Mouse (Mus musculus) embryonic facial prominence, embryonic 14.5 days (tissue): ENCODE results near the gene Hyal1. TPM values are rescaled to one million over a fixed set of nuclear protein-coding genes. Genes with fewer than 3 reads are reported as not detected.
"Not testable (repeated sequence)": the region's sequence is repeated elsewhere in the genome, so short reads cannot be mapped to it uniquely, and the experiment has no call there.

Experiments
- ATAC-seq: fragments of 200-750 bp; cut with Nextera tagmentation; 2 replicates; pipeline ENCODE4 v1.8.0; 2017; ENCODE audit warnings: low read depth, moderate number of reproducible peaks, moderate TSS enrichment
- DNase-seq: peaks from one replicate; pipeline ENCODE4 v3.0.0-alpha.2; 2015; ENCODE audit warnings: low spot score
- H3K27ac ChIP-seq: fragments of 300-500 bp; sonication (generic); replicated peaks from 2 replicates; pipeline ENCODE4 v1.5.1; 2014; ENCODE audit warnings: low read depth, mild to moderate bottlenecking, low read length, moderate library complexity
- H3K27me3 ChIP-seq: fragments of 300-500 bp; sonication (generic); replicated peaks from 2 replicates; pipeline ENCODE4 v1.6.1; 2014; ENCODE audit warnings: low read length; ENCODE audit not compliant: control insufficient read depth, insufficient read depth
- H3K36me3 ChIP-seq: fragments of 300-500 bp; sonication (generic); 2 replicates; pipeline ENCODE4 v1.6.1; 2014; ENCODE audit warnings: low read length, mixed read lengths; ENCODE audit not compliant: control insufficient read depth, insufficient read depth
- H3K4me1 ChIP-seq: fragments of 300-500 bp; sonication (generic); 2 replicates; pipeline ENCODE4 v1.6.1; 2014; ENCODE audit warnings: antibody characterized with exemption, low read length; ENCODE audit not compliant: control insufficient read depth, insufficient read depth
- H3K4me2 ChIP-seq: fragments of 300-500 bp; sonication (generic); 2 replicates; pipeline ENCODE4 v1.6.1; 2014; ENCODE audit warnings: low read depth, mild to moderate bottlenecking, low read length, moderate library complexity, mixed read lengths
- H3K4me3 ChIP-seq: fragments of 300-500 bp; sonication (generic); 2 replicates; pipeline ENCODE4 v1.5.1; 2014; ENCODE audit warnings: low read depth, mild to moderate bottlenecking, low read length
- H3K9ac ChIP-seq: fragments of 300-500 bp; sonication (generic); 2 replicates; pipeline ENCODE4 v1.6.1; 2014; ENCODE audit warnings: low read depth, mild to moderate bottlenecking, low read length, moderate library complexity, mixed read lengths
- H3K9me3 ChIP-seq: fragments of 300-500 bp; sonication (generic); 2 replicates; pipeline ENCODE4 v1.6.1; 2016; ENCODE audit warnings: low read length; ENCODE audit not compliant: control insufficient read depth
- WGBS: fragments of 180-500 bp; shearing (Covaris S2); extraction: QIAGEN DNeasy Blood & Tissue Kit; methylation state at CpG from one replicate; pipeline ENCODE4 v1.1.7; 2014; 5-methylcytosine and 5-hydroxymethylcytosine counted together
- polyA plus RNA-seq: library from polyadenylated mRNA; unstranded; fragments of >200 nt; fragmentation: Nextera tagmentation; extraction: Ambion mirVana; gene quantifications from 2 replicates; pipeline ENCODE4 v1.2.1, GENCODE M21; 2014

The Hyal1 gene
- polyA plus RNA-seq, 1 experiment from 2014 or later = 5.6 TPM

DNA sequence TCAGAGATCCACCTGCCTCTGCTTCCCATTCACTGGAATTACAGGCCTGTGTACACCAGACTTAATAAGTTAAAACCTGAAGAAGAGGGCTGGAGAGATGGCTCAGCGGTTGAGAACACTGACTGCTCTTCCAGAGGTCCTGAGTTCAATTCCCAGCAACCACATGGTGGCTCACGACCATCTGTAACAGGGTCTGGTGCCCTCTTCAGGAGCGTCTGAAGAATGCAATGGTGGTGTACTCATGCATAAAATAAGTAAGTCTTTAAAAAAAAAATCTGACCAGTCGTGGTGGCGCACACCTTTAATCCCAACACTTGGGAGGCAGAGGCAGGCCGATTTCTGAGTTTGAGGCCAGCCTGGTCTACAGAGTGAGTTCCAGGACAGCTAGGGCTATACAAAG, 3.0 kb upstream of the Hyal1 start:
- not testable (repeated sequence) for H3K27me3 ChIP-seq, ATAC-seq, DNase-seq, H3K9me3 ChIP-seq, H3K9ac ChIP-seq, H3K4me3 ChIP-seq, H3K4me2 ChIP-seq, H3K27ac ChIP-seq
- H3K4me1 ChIP-seq = peaks cover 23% of the 10 kb centered on the region
- 86% methylated on average over 6 of the region's 6 CpGs for WGBS
- H3K36me3 ChIP-seq = peaks cover 44% of the 10 kb centered on the region

DNA sequence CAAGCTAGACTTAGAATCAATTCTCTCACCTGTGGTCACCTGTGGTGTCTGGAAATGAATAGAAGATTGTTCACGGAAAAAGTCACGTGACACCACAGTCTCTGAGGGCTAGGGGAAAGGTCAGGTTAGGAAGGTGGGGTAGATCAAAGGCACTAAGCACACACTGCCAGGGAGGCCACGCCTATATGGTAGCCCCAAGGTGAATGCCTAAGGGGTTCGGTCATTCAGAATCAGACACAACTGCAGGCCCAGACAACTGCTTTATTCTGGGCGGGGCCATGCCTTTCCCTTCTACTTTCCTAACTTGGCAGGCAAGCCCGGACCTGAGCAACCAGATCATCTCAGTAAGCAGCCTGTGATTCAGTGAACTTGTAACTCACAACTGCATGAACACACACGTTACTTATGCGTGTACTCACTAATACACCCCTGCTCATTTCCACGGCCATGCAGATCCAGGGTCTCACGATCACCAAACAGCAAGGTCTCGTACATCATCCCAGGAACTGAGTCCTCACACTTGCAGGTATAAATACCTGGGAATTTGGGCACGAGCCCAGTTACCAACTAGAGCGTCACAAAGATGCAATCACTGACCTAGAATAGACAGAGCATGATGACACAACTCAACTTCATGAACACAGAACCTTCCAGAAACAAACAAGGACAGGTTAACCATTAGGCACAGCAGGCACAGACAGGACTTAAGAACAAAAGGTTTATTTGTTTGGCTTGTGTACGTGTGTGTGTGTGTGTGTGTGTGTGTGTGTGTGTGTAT, 959 bp upstream of the Hyal1 start:
- no peak overlapping the region for H3K4me2 ChIP-seq
- DNase-seq (peak; percentile 88), ATAC-seq (peak; percentile 17; the same call in 1 of the 2 replicates)
- H3K9ac ChIP-seq = no peak overlapping the region
- H3K4me3 ChIP-seq = no peak overlapping the region
- H3K27ac ChIP-seq = peak overlapping the region; percentile 82
- peaks cover 12% of the 10 kb centered on the region for H3K4me1 ChIP-seq
- 71% methylated on average over 14 of the region's 14 CpGs for WGBS
- no peaks in the 10 kb centered on the region for H3K9me3 ChIP-seq
- peaks cover 40% of the 10 kb centered on the region for H3K36me3 ChIP-seq
- no peaks in the 10 kb centered on the region for H3K27me3 ChIP-seq

DNA sequence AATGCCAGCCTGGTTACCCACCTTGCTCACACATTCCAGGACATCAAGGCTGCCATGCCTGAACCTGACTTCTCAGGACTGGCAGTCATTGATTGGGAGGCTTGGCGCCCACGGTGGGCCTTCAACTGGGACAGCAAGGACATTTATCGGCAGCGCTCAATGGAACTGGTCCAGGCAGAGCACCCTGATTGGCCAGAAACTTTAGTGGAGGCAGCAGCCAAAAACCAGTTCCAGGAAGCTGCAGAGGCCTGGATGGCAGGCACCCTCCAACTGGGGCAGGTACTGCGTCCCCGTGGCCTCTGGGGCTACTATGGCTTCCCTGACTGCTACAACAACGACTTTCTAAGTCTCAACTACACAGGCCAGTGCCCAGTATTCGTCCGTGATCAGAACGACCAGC, 1.1 kb downstream of the Hyal1 start:
- Histone ChIP-seq H3K9me3 (no peaks in the 10 kb centered on the region), H3K27me3 (no peaks in the 10 kb centered on the region), H3K9ac (no peak overlapping the region), H3K4me1 (peaks cover 11% of the 10 kb centered on the region), H3K36me3 (peaks cover 22% of the 10 kb centered on the region), H3K27ac (no peak overlapping the region), H3K4me3 (no peak overlapping the region), H3K4me2 (peak overlapping the region; percentile 63; the same call in 1 of the 2 replicates)
- WGBS = 88% methylated on average over 10 of the region's 10 CpGs
- DNase-seq (no peak), ATAC-seq (no peak)

DNA sequence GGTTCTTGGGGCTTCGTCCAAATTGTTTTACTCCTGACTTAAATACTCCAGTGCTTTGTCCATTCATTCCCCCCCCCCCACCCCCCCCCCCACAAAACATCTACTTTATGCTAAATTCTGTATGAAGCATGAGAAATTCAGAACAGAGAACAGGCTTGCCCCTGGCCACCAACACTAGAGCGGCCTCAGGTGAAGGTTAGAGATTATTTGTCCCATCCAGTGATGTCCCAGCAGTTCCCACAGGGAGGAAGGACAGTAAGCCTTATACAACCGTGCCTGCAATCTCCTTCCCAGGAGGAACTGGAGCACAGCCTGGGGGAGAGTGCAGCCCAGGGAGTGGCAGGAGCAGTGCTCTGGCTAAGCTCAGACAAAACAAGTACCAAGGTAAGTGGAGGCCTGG, 1.9 kb downstream of the Hyal1 start, which contains the start of gene Naa80:
Gene Naa80, plus strand, starts transcription at position 301 of the 400 bp plus-strand sequence.
- DNase-seq = no peak
- H3K4me2 ChIP-seq = peak within 1 kb of the TSS; percentile 68; the same call in 1 of the 2 replicates

DNA sequence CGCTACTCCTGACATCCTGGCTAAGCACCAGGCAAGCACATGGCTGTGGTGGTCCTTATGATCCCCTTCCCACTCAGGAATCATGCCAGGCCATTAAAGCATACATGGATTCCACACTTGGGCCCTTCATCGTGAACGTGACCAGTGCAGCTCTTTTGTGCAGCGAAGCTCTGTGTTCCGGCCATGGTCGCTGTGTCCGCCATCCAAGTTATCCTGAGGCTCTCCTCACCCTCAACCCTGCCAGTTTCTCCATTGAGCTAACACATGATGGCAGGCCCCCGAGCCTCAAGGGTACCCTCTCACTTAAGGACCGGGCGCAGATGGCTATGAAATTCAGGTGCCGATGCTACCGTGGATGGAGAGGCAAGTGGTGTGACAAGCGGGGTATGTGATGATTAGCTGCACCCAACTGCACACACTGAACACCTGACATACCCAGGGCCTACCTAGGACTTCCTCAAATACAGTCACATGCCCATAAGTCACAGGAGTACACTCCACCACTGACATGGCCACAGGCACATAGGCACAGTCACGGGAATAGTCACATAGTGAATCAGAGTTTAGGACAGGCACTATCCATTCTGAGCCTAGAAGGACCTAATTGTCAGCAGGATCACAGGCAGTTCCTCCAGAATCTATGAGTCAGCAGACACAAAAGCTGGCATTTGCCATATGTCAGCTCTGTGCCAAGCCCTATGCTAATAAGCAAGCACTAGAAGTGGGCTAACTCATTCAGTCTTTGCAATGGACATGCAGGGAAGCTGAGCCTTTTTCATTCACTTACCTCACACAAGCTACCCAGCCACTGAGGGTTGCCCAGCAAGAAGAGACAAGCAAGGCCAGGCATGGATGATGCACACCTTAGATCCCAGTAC, 2.5 kb downstream of the Hyal1 start:
- peaks cover 11% of the 10 kb centered on the region for H3K4me1 ChIP-seq
- 0 out of 2 replicates have a peak overlapping the region, but pooled peaks have one; percentile 68 for H3K4me2 ChIP-seq
- no peaks in the 10 kb centered on the region for H3K9me3 ChIP-seq
- WGBS = 89% methylated on average over 14 of the region's 14 CpGs
- ATAC-seq = no peak
- no peak overlapping the region for H3K4me3 ChIP-seq
- DNase-seq = no peak
- peaks cover 17% of the 10 kb centered on the region for H3K36me3 ChIP-seq
- no peaks in the 10 kb centered on the region for H3K27me3 ChIP-seq
- peak overlapping the region; percentile 92; the same call in 1 of the 2 replicates for H3K27ac ChIP-seq
- H3K9ac ChIP-seq = no peak overlapping the region

More for the DNA sequence above, 1.9 kb downstream of the Hyal1 start, which contains the start of gene Naa80:
- H3K4me3 ChIP-seq = no peak within 1 kb of the TSS
- H3K36me3 ChIP-seq = peaks cover 22% of the 10 kb centered on the region
- peaks cover 11% of the 10 kb centered on the region for H3K4me1 ChIP-seq
- ATAC-seq = no peak
- no peaks in the 10 kb centered on the region for H3K27me3 ChIP-seq
- WGBS = 79% methylated on average over 3 of the region's 3 CpGs
- no peak within 1 kb of the TSS for H3K9ac ChIP-seq
- no peaks in the 10 kb centered on the region for H3K9me3 ChIP-seq
- H3K27ac ChIP-seq = peak within 1 kb of the TSS; percentile 92; the same call in 1 of the 2 replicates

DNA sequence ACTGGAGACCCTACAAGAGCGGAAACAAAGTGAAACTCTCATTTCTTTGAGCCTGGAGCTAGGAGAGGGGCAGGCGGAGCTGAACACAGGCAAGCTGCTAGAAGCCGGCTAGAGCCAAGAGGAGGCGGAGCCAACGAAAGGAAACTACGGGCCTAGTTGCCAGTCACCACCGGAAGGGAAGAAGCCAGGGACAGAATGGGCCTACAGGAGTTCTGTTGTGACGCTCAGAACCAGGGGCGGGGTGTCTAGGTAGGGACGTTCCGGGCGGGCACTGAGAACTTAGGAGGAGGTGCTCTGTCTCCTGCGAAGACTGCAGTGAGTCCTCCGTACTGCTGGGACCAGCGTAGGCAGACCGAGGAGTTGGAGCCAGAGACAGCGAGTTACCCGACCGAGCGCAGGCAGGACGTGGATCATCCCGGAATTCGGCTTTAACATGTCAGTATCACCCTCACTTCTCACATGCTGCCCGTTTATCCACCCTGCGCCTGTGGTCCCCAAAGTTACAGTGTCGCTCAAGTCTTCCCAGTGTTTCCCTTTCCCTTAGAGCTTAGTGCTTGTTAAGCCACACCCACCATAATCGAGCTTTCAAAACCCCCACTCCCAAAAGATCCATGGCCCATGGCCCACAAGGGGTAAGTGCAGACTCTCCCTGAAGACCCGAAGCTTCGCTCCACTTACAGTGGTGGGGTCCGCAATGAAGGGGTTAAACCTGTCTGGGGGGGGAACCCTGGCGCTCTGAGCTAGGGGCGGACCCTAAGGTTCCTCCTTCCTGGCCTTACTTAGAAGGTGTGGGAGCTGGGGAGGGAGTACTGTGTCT, 4.0 kb downstream of the Hyal1 start, which contains the start of gene Hyal3:
Gene Hyal3, plus strand, starts transcription at position 318 of the 817 bp plus-strand sequence.
- peaks cover 9% of the 10 kb centered on the region for H3K36me3 ChIP-seq
- 0% methylated on average over 25 of the region's 32 CpGs for WGBS
- H3K9ac ChIP-seq = peak within 1 kb of the TSS; percentile 74
- H3K4me2 ChIP-seq = peak within 1 kb of the TSS; percentile 68
- H3K27me3 ChIP-seq = no peaks in the 10 kb centered on the region
- peaks cover 11% of the 10 kb centered on the region for H3K4me1 ChIP-seq
- ATAC-seq = peak; percentile 77
- peak within 1 kb of the TSS; percentile 51 for H3K4me3 ChIP-seq
- DNase-seq = peak; percentile 96
- peak within 1 kb of the TSS; percentile 92 for H3K27ac ChIP-seq
- no peaks in the 10 kb centered on the region for H3K9me3 ChIP-seq

DNA sequence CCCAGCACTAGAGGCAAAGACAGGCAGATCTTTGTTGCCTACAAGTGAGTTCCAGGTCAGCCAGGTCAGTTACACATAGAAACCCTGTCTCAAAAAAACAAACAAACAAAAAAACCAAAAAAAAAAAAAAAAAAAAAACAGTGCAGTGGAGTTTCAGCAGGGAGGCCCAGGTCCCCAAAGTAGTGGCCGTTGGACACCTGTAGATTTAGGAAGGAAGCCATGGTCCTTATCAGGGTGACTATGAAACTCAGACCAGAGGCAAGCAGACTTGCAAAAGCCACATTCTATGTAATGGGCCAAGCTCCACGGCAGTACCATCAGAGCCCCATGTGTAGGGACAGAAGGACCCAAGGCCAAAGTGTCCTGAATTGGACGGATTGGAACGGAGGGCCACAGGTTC, 4.9 kb downstream of the Hyal1 start:
- Histone ChIP-seq H3K9ac (peak overlapping the region; percentile 74), H3K9me3 (no peaks in the 10 kb centered on the region), H3K27me3 (no peaks in the 10 kb centered on the region), H3K4me3 (peak overlapping the region; percentile 51), H3K27ac (peak overlapping the region; percentile 92), H3K4me1 (peaks cover 8% of the 10 kb centered on the region; the same call in 1 of the 2 replicates), H3K4me2 (peak overlapping the region; percentile 68), H3K36me3 (peaks cover 9% of the 10 kb centered on the region)
- ATAC-seq (no peak), DNase-seq (no peak)
- 76% methylated on average over 4 of the region's 4 CpGs for WGBS
